Mouse (Mus musculus) heart, postnatal 4 days (tissue): ENCODE results near the gene Map7d2. TPM values are rescaled to one million over a fixed set of nuclear protein-coding genes. Genes with fewer than 3 reads are reported as not detected.
"Not testable (repeated sequence)": the region's sequence is repeated elsewhere in the genome, so short reads cannot be mapped to it uniquely, and the experiment has no call there.

Experiments
- DNase-seq: peaks from one replicate; pipeline ENCODE4 v3.0.0; 2021
- total RNA-seq, 2 experiments: library from RNA; stranded (reverse); gene quantifications; 2 replicates each; pipeline ENCODE4 v1.2.3; 2021

The Map7d2 gene
- under 1 TPM; 0.86 to 0.95 TPM for total RNA-seq

- DNase-seq, result peak; percentile 4
Observed at GRCm38 (mm10) chrX:159414130-159414828, at the start of gene Map7d2. Gene Map7d2 (plus strand): TSS chrX:159414572.

- peak; percentile 76 for DNase-seq
Observed at GRCm38 (mm10) chrX:159371831-159372752, 42.3 kb upstream of the Map7d2 start, which contains the start of gene Eif1ax. Gene Eif1ax (plus strand): TSS chrX:159372178.

- DNase-seq, result no peak
Observed at GRCm38 (mm10) chrX:159372753-159373144, 41.6 kb upstream of the Map7d2 start.

GRCm38 (mm10) chrX:159387105-159387504 is 27.3 kb upstream of the Map7d2 start:
- DNase-seq, result no peak

GRCm38 (mm10) chrX:159388953-159389352 is 25.4 kb upstream of the Map7d2 start:
- no peak for DNase-seq

- DNase-seq, result no peak
Observed at GRCm38 (mm10) chrX:159390347-159390962, 23.9 kb upstream of the Map7d2 start.

- DNase-seq, result no peak
Observed at GRCm38 (mm10) chrX:159391239-159391638, 23.1 kb upstream of the Map7d2 start.

DNA sequence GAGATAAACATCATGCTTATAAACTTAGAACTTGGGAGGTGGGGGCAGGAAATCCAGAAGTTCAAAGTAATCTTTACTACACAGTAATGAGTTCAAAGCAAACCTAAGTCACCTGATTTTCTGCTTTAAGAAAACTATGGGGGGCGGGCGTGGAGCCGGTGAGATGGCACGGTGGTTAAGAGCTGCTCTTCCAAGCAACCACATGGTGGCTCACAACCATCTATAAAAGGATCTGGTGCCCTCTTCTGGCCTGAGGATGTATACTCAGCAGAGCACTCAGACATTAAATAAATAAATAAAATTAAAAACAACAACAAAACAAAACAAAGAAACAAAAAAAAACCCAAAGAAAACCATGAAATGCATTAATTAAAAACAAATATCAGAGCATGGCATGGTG is 5.1 kb upstream of the Map7d2 start:
- peak; percentile 33 for DNase-seq

DNA sequence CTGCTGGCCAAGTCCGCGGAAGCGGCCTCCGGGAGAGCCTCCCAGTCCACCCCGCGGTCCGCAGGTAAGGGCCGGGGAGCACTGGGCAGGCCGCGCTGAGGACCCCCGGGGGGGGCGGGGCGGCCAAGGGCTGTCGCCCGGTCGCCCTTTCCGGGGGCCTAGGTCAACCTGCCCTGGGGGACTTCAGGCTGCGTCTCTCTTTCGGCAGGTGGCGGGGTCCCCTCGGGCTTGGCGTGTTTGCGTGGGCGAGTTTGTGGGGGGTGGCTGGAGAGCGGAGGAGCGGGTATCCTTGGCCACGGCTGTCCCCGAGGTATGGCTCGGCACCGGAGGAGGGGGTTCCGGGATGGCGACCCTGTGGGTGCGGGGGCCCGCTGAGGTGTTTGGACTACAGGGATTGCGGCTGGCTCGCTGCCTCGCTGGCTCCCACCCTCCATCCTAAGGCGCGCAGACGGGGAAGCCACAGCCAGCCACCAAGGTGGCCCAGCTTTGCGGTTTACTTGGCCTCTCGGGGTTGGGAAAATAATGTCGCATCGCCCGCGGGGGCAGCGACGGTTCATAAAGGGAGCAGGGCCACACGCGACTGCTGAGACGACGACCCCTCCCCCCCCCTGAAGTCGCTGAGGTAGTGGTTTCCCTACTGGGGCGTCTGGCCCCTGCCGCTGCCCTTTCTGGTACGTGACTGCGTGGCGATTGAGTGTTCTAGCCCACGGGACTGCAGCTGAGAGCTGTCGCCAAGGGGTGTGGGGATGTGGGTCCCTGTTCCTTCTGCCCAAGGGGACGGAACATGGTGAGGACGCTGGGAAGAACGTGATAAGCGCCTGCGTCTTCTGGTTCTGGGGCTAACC is 679 bp downstream of the Map7d2 start:
- no peak for DNase-seq

DNA sequence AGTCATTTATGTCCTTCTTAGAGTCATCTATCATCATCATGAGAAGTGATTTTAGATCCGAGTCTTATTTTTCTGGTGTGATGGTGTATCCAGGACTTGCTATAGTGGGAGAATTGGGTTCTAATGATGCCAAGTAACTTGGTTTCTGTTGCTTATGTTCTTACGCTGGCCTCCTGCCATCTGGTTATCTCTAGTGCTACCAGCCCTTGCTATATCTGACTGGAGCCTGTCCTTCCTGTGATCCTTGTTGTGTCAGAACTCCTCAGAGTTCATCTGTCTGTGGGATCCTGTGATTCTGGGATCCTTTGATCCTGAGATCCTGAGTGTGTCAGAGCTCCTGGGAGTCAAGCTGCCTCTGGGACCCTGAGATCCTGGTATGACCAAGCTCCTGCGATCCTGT is 16.1 kb downstream of the Map7d2 start:
- DNase-seq, result not testable (repeated sequence)

- peak; percentile 41 for DNase-seq
Observed at GRCm38 (mm10) chrX:159442128-159442527, 27.8 kb downstream of the Map7d2 start.

DNA sequence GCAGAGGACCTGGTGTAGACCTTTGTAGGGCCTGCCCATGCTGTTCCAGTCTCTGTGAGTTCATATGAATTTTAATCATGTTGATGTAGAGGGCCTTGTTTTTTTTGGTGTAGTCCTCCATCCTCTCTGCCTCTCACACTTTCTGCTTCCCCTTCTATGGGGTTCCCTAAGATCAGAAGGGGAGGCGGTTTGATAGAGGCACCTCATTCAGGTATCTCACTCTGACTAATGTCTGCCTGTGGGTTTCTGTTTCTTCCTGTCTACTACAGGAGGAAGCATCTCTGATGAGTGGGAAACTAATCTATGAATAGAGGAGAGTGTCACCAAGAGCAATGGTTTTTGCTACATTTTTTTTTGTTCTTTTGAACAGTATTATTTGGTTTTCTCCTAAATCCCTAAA is 32.8 kb downstream of the Map7d2 start:
- DNase-seq, result no peak

DNA sequence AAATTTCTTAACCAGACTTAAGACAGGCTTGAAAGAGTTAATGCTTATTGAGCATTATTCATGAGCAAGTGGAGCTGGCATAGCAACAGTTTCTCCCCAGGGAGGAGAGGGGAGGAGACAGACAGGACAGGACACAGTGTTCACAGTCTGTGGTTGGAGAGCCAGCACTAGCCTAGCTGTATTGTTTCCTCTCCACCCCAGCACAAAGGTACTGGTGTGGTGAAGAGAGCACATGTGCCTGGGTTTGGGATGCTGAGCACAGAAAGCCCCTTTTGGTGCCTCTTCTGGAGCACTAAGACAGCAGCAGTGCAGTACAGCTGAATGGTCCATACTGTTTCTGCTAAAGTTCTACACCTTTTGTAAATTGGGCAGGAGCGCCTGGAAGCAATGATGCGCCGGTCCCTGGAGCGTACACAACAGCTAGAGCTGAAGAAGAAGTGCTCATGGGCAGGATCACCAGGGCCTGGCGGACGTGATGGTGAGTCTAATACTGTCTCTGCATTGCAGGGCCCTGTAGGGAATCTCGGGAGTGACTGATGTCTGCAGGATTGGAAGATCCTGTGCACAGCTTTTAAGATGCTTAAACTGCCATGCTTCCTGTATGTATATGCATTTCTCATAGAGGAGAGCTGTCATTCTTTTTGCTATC is 44.8 kb downstream of the Map7d2 start:
- DNase-seq, result no peak

DNA sequence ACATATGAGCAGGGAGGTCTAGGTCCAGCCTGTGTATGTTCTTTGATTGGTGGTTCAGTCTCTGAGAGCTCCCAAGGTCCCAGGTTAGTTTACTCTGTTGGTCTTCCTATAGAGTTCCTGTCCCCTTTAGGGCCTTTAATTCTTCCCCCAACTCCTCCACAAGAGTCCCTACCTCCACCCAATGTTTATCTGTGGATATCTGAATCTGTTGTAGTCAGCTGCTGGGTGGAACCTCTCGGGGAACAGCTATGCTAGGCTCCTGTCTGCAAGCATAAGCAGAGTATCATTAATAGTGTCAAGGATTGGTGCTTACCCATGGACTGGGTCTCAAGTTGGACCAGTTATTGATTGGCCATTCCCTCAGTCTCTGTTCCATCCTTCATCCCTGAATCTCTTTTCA is 60.4 kb downstream of the Map7d2 start:
- no peak for DNase-seq

DNA sequence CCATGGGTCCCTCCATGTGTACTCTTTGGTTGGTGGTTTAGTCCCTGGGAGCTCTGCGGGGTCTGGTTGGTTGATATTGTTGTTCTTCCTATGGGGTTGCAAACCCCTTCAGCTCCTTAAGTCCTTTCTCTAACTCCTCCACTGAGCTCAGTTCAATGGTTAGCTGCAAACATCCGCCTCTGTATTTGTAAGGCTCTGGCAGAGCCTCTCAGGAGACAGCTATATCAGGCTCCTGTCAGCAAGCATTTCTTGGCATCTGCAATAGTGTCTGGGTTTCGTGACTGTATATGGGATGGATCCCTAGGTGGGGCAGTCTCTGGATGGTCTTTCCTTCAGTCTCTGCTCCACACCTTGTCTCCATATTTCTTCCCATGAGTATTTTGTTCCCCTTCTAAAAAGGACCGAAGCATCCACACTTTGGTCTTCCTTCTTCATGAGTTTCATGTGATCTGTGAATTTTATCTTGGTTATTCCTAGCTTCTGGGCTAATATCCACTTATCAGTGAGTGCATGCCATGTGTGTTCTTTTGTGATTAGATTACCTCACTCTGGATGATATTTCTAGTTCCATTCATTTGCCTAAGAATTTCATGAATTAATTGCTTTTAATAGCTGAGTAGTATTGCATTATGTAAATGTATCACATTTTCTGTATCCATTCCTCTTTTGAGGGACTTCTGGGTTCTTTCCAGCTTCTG is 64.0 kb downstream of the Map7d2 start:
- DNase-seq, result not testable (repeated sequence)

- DNase-seq, result no peak
Observed at GRCm38 (mm10) chrX:159484247-159484646, 69.9 kb downstream of the Map7d2 start.

DNA sequence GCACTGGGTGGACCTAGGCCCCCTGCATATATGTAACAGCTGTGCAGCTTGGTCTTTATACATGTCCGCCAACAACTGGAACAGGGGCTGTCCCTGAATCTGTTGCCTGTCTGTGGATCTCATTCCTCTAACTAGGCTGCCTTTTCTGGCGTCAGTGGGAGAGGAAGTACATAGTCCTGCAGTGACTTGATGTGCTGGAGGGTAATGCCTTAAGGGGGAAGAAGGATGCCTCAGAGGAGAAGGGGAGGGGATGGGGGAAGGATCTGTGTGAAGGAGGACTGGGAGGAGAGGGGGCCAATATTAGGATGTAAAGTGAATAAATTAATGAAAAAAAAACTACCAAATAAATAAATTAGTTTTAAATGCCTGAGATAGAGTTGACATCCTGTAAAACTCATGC is 88.8 kb downstream of the Map7d2 start:
- DNase-seq, result no peak

DNA sequence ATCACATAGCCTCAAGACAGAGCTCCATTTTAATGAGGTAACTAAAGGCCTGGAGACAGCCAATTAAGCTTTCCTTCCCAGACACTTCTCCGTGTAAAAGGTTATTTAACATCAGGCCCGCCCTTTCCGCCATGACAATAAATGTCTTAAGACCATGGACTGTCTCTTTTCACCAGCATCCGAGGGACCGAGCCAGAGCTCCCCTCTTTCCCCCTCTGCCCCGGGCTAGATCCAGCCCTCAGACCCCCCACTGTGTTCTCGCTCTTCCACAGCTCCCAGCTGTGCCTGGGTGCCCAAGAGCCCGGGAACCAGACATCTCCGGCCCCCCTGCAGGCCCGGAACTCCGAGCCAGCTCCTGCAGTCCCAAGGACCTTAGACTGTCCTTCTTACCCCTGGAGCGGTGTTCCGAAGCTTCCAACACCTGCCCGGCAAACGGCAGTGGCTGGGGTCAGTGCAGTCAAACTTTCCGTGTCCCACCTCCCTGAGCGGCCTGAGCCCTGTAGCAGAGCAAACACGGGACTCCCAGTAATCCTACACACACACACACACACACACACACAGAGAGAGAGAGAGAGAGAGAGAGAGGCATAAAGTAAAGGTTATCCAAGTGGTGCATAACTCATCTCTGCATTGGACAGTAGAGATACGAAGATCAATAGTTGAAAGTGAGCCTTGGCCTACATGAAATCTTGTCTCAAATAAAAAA is 94.1 kb downstream of the Map7d2 start:
- DNase-seq, result no peak

GRCm38 (mm10) chrX:159509042-159509441 is 94.7 kb downstream of the Map7d2 start:
- no peak for DNase-seq
